Mouse (Mus musculus): ENCODE measurements around the gene Adprhl2. TPM values are rescaled to one million over a fixed set of nuclear protein-coding genes. Genes with fewer than 3 reads are reported as not detected.

The Adprhl2 gene
- polyA plus RNA-seq, 1 experiment from 2014 or later = 26.1 TPM

DNA sequence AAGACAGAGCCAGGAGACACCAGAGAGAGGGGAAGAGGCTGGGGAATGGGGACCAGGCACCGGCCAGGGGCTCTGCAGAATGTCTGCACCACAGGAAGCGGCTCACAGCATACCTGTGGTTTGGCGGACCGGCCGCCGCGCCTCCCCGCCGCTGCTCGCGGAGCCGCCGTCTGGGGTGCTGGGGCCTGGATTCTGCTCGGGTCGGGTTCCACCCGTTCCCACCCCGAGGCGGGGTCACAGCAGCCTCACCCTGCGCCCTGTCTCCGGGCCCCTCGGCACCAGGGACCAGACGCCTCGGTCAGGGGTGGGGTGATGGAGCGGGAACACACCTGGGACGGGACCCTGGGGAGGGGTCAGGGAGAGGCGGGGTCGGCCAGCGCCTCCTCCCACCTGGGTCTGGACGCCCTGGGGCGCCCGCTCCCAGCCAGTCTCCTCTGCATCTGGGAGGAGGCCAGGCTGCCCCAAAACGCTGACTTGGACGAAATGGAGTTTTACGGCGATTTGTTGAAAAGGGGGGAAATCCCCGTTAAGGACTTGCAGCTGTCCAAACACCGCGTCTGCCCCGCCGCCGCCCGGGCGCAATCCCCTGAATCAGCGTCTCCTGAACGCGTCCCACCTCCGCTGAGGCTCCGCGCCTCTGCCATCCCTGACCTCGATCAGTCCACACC is 20.5 kb downstream of the Adprhl2 start:
- no peak for ATAC-seq (ENCODE audit: low read depth)
- 2% methylated on average over 50 of the region's 50 CpGs for WGBS (ENCODE audit: insufficient replicate concordance)
- H3K4me3 ChIP-seq (ENCODE audit: low read depth, low read length) = peak overlapping the region; percentile 24

DNA sequence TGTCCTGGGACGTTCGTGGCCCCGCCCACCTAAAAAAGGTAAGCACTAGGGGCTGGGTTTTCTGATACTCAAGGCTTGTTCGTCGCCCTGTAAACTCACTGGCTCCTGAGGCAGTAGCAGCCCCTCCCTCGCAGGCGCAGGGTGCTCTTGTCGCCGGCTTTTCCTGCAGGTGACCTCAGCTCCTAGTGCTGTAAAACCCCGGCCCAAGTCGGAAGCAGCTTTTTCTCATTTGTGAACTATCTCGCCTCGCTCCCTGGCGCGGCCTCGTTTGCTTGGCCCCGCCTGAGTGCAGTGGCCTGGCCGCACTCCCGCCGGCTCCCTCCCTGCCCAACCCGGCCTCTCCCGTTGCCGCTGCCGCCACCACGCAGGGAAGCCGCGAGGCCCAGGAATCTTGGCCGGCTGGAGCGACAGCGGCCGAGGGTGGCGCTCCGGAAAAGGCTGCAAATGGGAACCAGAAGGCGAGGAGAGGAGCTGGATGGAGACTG is 24.8 kb downstream of the Adprhl2 start:
- ATAC-seq (ENCODE audit: low read depth) = no peak
- peaks cover 47% of the 10 kb centered on the region for H3K27me3 ChIP-seq (ENCODE audit: control insufficient read depth, insufficient read depth, low read depth, low read length)
- WGBS (ENCODE audit: insufficient replicate concordance) = 2% methylated on average over 34 of the region's 34 CpGs
- H3K4me1 ChIP-seq (ENCODE audit: control insufficient read depth, low read depth, low read length) = peaks cover 4% of the 10 kb centered on the region
- peak overlapping the region; percentile 27; the same call in 1 of the 2 replicates for H3K4me3 ChIP-seq (ENCODE audit: low read depth, low read length)
- H3K9me3 ChIP-seq (replicated peaks; ENCODE audit: control insufficient read depth, low read length) = no peaks in the 10 kb centered on the region
- no peak overlapping the region for H3K27ac ChIP-seq (ENCODE audit: low read length)
- H3K36me3 ChIP-seq (ENCODE audit: control insufficient read depth, insufficient read depth) = no peaks in the 10 kb centered on the region
- H3K4me2 ChIP-seq (ENCODE audit: low read depth, low read length) = peak overlapping the region; percentile 53
- 0 out of 2 replicates have a peak overlapping the region, but pooled peaks have one; percentile 8 for H3K9ac ChIP-seq (ENCODE audit: low read depth, low read length)

More for the DNA sequence above, 20.5 kb downstream of the Adprhl2 start:
- Histone ChIP-seq H3K27me3 (ENCODE audit: control insufficient read depth, insufficient read depth, low read depth, low read length) (peaks cover 60% of the 10 kb centered on the region), H3K4me1 (ENCODE audit: control insufficient read depth, low read depth, low read length) (peaks cover 4% of the 10 kb centered on the region), H3K9ac (ENCODE audit: low read depth, low read length) (no peak overlapping the region), H3K4me2 (ENCODE audit: low read depth, low read length) (peak overlapping the region; percentile 42), H3K36me3 (ENCODE audit: control insufficient read depth, insufficient read depth) (no peaks in the 10 kb centered on the region), H3K27ac (ENCODE audit: low read length) (no peak overlapping the region), H3K9me3 (replicated peaks; ENCODE audit: control insufficient read depth, low read length) (no peaks in the 10 kb centered on the region; the same call in 1 of the 2 replicates)

DNA sequence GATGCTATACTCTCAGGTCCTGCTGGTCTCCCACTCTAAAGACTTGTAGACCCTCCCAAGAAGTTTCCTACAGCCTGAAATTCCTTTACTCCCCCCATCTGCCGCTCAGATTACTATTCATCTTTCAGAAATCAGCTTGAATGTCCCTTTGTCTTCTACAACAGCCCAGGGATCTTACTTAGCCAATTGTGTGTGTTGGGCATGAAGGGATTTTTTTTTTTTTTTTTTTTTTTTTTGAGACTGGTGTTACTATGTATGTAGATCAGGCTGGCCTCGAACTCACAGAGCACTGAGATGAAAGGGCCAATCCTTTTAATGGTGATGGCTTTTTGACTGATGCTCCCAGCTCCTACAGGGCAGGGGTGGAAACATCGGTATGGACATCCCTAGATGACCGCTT is 25.6 kb downstream of the Adprhl2 start:
- H3K27me3 ChIP-seq (ENCODE audit: control insufficient read depth, insufficient read depth, low read depth, low read length) = peaks cover 40% of the 10 kb centered on the region
- no peaks in the 10 kb centered on the region for H3K36me3 ChIP-seq (ENCODE audit: control insufficient read depth, insufficient read depth)
- no peaks in the 10 kb centered on the region for H3K9me3 ChIP-seq (replicated peaks; ENCODE audit: control insufficient read depth, low read length)
- ATAC-seq (ENCODE audit: low read depth) = no peak
- 35% methylated on average over 4 of the region's 4 CpGs for WGBS (ENCODE audit: insufficient replicate concordance)
- no peak overlapping the region for H3K4me2 ChIP-seq (ENCODE audit: low read depth, low read length)
- H3K4me1 ChIP-seq (ENCODE audit: control insufficient read depth, low read depth, low read length) = peaks cover 4% of the 10 kb centered on the region
- no peak overlapping the region for H3K27ac ChIP-seq (ENCODE audit: low read length)
- no peak overlapping the region for H3K9ac ChIP-seq (ENCODE audit: low read depth, low read length)
- H3K4me3 ChIP-seq (ENCODE audit: low read depth, low read length) = no peak overlapping the region

DNA sequence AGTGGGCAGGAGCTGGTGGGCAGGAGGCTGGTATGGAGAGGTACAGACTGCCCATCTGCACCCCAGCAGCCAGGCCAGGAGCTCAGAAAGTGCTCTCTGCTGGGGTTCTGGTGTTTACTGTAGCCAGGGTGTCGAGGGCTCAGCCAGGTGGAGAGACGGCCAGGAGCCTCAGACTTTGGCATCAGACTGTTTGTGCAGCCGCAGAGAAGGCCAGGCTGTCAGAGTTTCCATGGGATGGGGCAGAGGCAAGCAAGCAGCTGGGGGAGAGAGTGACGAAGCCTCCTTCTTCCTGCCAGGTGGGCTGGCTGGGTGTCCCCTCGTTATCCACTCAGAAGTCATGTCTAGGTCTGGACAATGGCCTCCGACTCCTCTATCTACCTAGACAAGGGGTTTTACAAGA is 26.4 kb downstream of the Adprhl2 start:
- no peak overlapping the region for H3K4me3 ChIP-seq (ENCODE audit: low read depth, low read length)
- no peak overlapping the region for H3K4me2 ChIP-seq (ENCODE audit: low read depth, low read length)
- no peaks in the 10 kb centered on the region for H3K36me3 ChIP-seq (ENCODE audit: control insufficient read depth, insufficient read depth)
- H3K4me1 ChIP-seq (ENCODE audit: control insufficient read depth, low read depth, low read length) = peaks cover 4% of the 10 kb centered on the region
- H3K9me3 ChIP-seq (replicated peaks; ENCODE audit: control insufficient read depth, low read length) = no peaks in the 10 kb centered on the region
- H3K9ac ChIP-seq (ENCODE audit: low read depth, low read length) = no peak overlapping the region
- H3K27me3 ChIP-seq (ENCODE audit: control insufficient read depth, insufficient read depth, low read depth, low read length) = peaks cover 32% of the 10 kb centered on the region
- WGBS (ENCODE audit: insufficient replicate concordance) = 49% methylated on average over 6 of the region's 6 CpGs
- no peak overlapping the region for H3K27ac ChIP-seq (ENCODE audit: low read length)
- ATAC-seq (ENCODE audit: low read depth) = peak; percentile 64

DNA sequence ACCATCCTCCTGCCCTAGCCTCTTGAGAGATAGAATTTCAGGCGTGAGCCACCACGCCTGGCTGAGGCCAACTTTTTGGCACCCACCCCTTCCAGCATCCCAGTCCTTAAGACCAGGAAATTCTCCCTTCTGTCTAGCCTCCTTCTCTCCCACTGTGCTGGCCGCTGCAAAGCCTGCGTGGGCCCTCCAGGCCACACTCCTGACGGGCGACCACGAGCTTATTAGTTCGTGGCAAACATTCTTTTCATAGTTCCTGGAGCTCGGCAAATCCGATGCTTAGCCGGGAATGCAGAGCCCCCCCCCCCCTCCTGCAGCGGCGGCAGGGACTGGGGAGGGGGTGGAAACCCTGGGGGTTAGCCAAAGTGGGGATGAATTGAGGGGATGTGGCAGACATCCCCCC is 30.3 kb downstream of the Adprhl2 start:
- Histone ChIP-seq H3K27me3 (ENCODE audit: control insufficient read depth, insufficient read depth, low read depth, low read length) (peaks cover 32% of the 10 kb centered on the region), H3K9me3 (replicated peaks; ENCODE audit: control insufficient read depth, low read length) (no peaks in the 10 kb centered on the region), H3K36me3 (ENCODE audit: control insufficient read depth, insufficient read depth) (no peaks in the 10 kb centered on the region), H3K9ac (ENCODE audit: low read depth, low read length) (no peak overlapping the region), H3K27ac (ENCODE audit: low read length) (no peak overlapping the region), H3K4me2 (ENCODE audit: low read depth, low read length) (no peak overlapping the region), H3K4me3 (ENCODE audit: low read depth, low read length) (no peak overlapping the region), H3K4me1 (ENCODE audit: control insufficient read depth, low read depth, low read length) (peaks cover 2% of the 10 kb centered on the region)
- WGBS (ENCODE audit: insufficient replicate concordance) = 48% methylated on average over 13 of the region's 13 CpGs
- no peak for ATAC-seq (ENCODE audit: low read depth)

GRCm38 (mm10) chr4:126290314-126290713 is 31.2 kb downstream of the Adprhl2 start:
- Histone ChIP-seq H3K27ac (ENCODE audit: low read length) (no peak overlapping the region), H3K27me3 (ENCODE audit: control insufficient read depth, insufficient read depth, low read depth, low read length) (peaks cover 34% of the 10 kb centered on the region), H3K9ac (ENCODE audit: low read depth, low read length) (no peak overlapping the region), H3K4me3 (ENCODE audit: low read depth, low read length) (no peak overlapping the region), H3K4me2 (ENCODE audit: low read depth, low read length) (no peak overlapping the region), H3K4me1 (ENCODE audit: control insufficient read depth, low read depth, low read length) (peaks cover 2% of the 10 kb centered on the region), H3K36me3 (ENCODE audit: control insufficient read depth, insufficient read depth) (no peaks in the 10 kb centered on the region), H3K9me3 (replicated peaks; ENCODE audit: control insufficient read depth, low read length) (no peaks in the 10 kb centered on the region)
- ATAC-seq (ENCODE audit: low read depth) = no peak
- 72% methylated on average over 8 of the region's 8 CpGs for WGBS (ENCODE audit: insufficient replicate concordance)

- H3K27me3 ChIP-seq (ENCODE audit: control insufficient read depth, insufficient read depth, low read depth, low read length) = peaks cover 40% of the 10 kb centered on the region
- H3K9ac ChIP-seq (ENCODE audit: low read depth, low read length) = no peak overlapping the region
- no peak overlapping the region for H3K4me2 ChIP-seq (ENCODE audit: low read depth, low read length)
These were observed 33.3 kb downstream of the Adprhl2 start for GRCm38 (mm10) chr4:126288085-126288666.

GRCm38 (mm10) chr4:126287302-126287995 is 34.1 kb downstream of the Adprhl2 start:
- H3K9ac ChIP-seq (ENCODE audit: low read depth, low read length) = no peak overlapping the region
- peaks cover 2% of the 10 kb centered on the region for H3K4me1 ChIP-seq (ENCODE audit: control insufficient read depth, low read depth, low read length)
- no peak overlapping the region for H3K4me2 ChIP-seq (ENCODE audit: low read depth, low read length)
- H3K36me3 ChIP-seq (ENCODE audit: control insufficient read depth, insufficient read depth) = no peaks in the 10 kb centered on the region
- H3K27me3 ChIP-seq (ENCODE audit: control insufficient read depth, insufficient read depth, low read depth, low read length) = peaks cover 40% of the 10 kb centered on the region
- H3K4me3 ChIP-seq (ENCODE audit: low read depth, low read length) = no peak overlapping the region
- no peak overlapping the region for H3K27ac ChIP-seq (ENCODE audit: low read length)
- 35% methylated on average over 11 of the region's 11 CpGs for WGBS (ENCODE audit: insufficient replicate concordance)
- H3K9me3 ChIP-seq (replicated peaks; ENCODE audit: control insufficient read depth, low read length) = no peaks in the 10 kb centered on the region
- ATAC-seq (ENCODE audit: low read depth) = no peak

More at GRCm38 (mm10) chr4:126288085-126288666, 33.3 kb downstream of the Adprhl2 start:
- WGBS (ENCODE audit: insufficient replicate concordance) = 29% methylated on average over 17 of the region's 17 CpGs
- no peak for ATAC-seq (ENCODE audit: low read depth)
- Histone ChIP-seq H3K36me3 (ENCODE audit: control insufficient read depth, insufficient read depth) (no peaks in the 10 kb centered on the region), H3K4me1 (ENCODE audit: control insufficient read depth, low read depth, low read length) (peaks cover 2% of the 10 kb centered on the region), H3K27ac (ENCODE audit: low read length) (no peak overlapping the region), H3K4me3 (ENCODE audit: low read depth, low read length) (no peak overlapping the region), H3K9me3 (replicated peaks; ENCODE audit: control insufficient read depth, low read length) (no peaks in the 10 kb centered on the region)

Data from liver, embryonic 16.5 days (tissue).